Mouse (Mus musculus) embryo, embryonic 10 days (tissue): ENCODE results near the gene Gm21874.
"Not testable (repeated sequence)": the region's sequence is repeated elsewhere in the genome, so short reads cannot be mapped to it uniquely, and the experiment has no call there.

ENCODE experiments used
- DNase-seq: peaks from one replicate; pipeline ENCODE4 v3.0.0-alpha.2; 2015; ENCODE audit warnings: low spot score

Gene Gm21874

DNA sequence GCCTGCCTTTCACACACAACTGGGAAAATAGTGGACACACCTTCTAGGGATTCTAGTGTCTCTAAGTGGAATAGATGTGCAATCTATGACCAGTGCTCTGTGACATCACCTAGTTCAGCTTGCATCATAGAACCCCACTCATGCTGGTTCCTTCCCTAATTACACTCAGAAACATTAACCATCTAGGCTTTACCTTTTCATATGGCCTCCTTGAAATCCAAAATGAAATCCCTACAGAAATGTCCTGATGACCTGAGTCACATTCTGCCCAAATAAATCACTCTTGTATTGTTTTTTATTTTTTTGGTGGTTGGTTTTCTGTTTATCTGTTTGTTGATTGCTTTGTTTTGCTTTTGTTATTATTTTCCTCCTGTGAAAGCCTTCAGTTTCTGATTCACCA is at the start of gene Gm21874:
TSS of gene Gm21874 (minus strand) at position 101 of the 400 bp plus-strand sequence.
- DNase-seq = not testable (repeated sequence)
